ENCODE assay signal across 8 mouse cellular contexts in genomic region chr2:160731117-160731838, GRCm38 (mm10). TPM values are rescaled to one million over a fixed set of nuclear protein-coding genes. Genes with fewer than 3 reads are reported as not detected.
DNase-seq lines count a peak whose midpoint lies in the region; ATAC-seq and TF ChIP-seq lines count a peak whose summit lies in the region.

Gene Plcg1, plus strand, starts transcription at chr2:160731300.

- peak; percentile 64 for ATAC-seq in activated CD4-positive, CD25-positive, alpha-beta regulatory T cell, adult 4 months
- peak; percentile 67 for ATAC-seq in inflammation-experienced regulatory T-cells, adult 6 months
- ATAC-seq in megakaryocyte-erythroid progenitor cell, adult 5-6 weeks (replicated peaks; ENCODE audit: low FRiP score, low TSS enrichment, poor library complexity, severe bottlenecking), result peak; percentile 87

- H3K4me1 ChIP-seq in cortical plate, adult 2 months (ENCODE audit: control insufficient read depth, insufficient read depth, low read length), result peaks cover 7% of the 10 kb centered on the region

- intact Hi-C loops in left cerebral cortex, postnatal 10 days (cut with DNase I), result loop anchor here (5.0 kb wide), 1 partner anchor 141 kb away; the partner anchor contains the start of gene Zhx3

- peak; percentile 96 for DNase-seq in gastrocnemius, postnatal 10 days
- DNase-seq in left cerebral cortex, postnatal 10 days (ENCODE audit: extremely low spot score in 1 of 2, low spot score in 2 of 2), result peak; percentile 93 to 98
- DNase-seq in right cerebral cortex, postnatal 25 days, result peak; percentile 92
- DNase-seq in urinary bladder, postnatal 4 days (ENCODE audit: low spot score in 2 of 2), result peak; percentile 89 to 93

- H3K4me3 ChIP-seq in cortical plate, adult 2 months (ENCODE audit: insufficient read depth, low read length), result peak within 1 kb of the TSS; percentile 72

- TF ChIP-seq CTCF in cortical plate, adult 2 months (IDR thresholded peaks at IDR 0.05; ENCODE audit: extremely low read depth, insufficient read depth, low read length), result no peak

- H3K27ac ChIP-seq in cortical plate, adult 2 months (ENCODE audit: insufficient read depth, low read length), result peak within 1 kb of the TSS; percentile 98

- TF ChIP-seq POLR2A in cortical plate, adult 2 months (IDR thresholded peaks at IDR 0.05; ENCODE audit: extremely low read depth, insufficient read depth, low read length), result no peak

RNA-seq across cellular contexts. Expression of gene Plcg1, which starts in this region (rescaled TPM):
- polyA plus RNA-seq in activated CD4-positive, CD25-positive, alpha-beta regulatory T cell, adult 4 months (2017; shearing (Covaris generic)), result 10 to 100 TPM; 52.7 to 59.0 TPM
- 78.5 and 94.8 TPM in 2 replicates for polyA plus RNA-seq in cortical plate, adult 2 months (2012; rRNA removed)
- total RNA-seq in gastrocnemius, postnatal 10 days (2021), result 10 to 100 TPM; 43.3 to 64.5 TPM
- polyA plus RNA-seq in inflammation-experienced regulatory T-cells, adult 6 months (2017; shearing (Covaris generic)), result 10 to 100 TPM; 40.1 to 81.0 (median 60.7) TPM
- 100 to 1,000 TPM; 123 to 130 TPM for total RNA-seq in left cerebral cortex, postnatal 10 days (2021)
- 18.8 and 20.7 TPM in 2 replicates for total RNA-seq in megakaryocyte-erythroid progenitor cell, adult 5-6 weeks (2014; fragmentation: Nextera tagmentation)
- total RNA-seq in megakaryocyte-erythroid progenitor cell, adult 5-6 weeks (2017), result 14.7 and 19.3 TPM in 2 replicates

Comparison
In these comparisons a context has a peak if more than half of its experiments do, and no peak if none do; other contexts are left out.
1. Peak in every context shown above with its lines: DNase-seq, ATAC-seq, H3K4me3 ChIP-seq and H3K27ac ChIP-seq.